Mouse (Mus musculus): Measurements from ENCODE around the gene Brsk2. TPM values are rescaled to one million over a fixed set of nuclear protein-coding genes. Genes with fewer than 3 reads are reported as not detected.
A peak's percentile ranks its signal among the peaks of the same experiment; 100 is the strongest.

Gene Brsk2
- total RNA-seq, 2 experiments from 2014 or later, result not detected

DNA sequence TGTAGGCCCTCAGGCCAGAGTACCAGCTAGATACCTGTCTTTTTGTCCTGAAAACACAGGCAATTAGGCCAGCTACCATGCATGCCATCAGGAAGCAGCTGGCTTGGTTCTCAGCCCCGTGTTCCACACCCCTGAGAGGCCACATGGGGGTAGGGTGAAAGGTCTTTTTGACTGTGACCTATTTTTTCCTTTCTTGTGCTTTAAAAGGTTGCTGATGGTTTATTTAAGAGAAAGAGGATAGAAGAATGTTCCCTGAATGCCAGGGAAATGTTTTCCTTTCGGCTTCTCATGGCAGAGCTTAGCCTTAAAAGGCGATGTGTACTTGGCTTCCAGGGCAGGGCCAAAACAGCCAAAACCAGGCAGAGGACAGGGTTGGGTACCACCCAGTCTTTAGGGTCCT is 71.3 kb downstream of the Brsk2 start:
- ATAC-seq (replicated peaks; ENCODE audit: poor library complexity, severe bottlenecking), result no peak

DNA sequence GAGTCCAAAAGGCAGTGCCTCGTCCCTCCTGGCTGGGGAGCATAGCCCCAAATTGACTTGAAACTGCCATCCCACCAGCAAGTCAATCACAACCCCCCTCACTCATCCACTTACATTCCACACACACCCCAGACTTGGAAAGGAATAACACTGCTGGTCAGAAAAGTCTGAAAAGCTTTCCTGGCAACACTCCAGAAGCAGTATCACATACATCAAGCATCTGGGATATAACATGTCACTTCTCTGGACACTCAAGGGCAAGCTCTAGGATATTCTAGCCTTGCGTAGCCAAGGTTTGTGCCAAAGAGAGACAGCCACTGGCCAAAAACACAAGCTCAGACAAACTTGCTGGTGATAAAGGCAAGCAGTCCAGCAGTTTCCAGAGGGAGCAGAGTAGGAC is 75.6 kb downstream of the Brsk2 start:
- no peak for ATAC-seq (replicated peaks; ENCODE audit: poor library complexity, severe bottlenecking)

DNA sequence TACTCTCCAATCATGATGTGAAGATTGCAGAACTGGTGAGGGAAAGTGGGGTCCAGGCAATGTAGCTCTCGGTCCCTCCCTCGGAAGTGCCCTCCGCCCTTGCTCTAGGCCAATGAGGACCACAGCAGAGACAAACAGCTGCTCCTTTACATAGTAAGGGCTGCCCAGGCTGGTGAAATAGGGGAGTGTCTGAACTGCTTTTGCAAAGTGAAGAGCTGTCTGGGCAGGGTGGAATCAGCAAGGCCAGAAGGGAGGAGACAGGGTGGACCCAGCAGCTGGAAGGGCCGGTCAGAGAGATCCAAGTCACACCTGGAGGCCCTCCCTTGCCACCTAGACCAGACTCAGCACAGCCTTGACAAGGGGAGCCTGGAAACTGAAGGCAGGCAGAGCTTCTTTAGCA is 76.4 kb downstream of the Brsk2 start:
- ATAC-seq (replicated peaks; ENCODE audit: poor library complexity, severe bottlenecking), result no peak

DNA sequence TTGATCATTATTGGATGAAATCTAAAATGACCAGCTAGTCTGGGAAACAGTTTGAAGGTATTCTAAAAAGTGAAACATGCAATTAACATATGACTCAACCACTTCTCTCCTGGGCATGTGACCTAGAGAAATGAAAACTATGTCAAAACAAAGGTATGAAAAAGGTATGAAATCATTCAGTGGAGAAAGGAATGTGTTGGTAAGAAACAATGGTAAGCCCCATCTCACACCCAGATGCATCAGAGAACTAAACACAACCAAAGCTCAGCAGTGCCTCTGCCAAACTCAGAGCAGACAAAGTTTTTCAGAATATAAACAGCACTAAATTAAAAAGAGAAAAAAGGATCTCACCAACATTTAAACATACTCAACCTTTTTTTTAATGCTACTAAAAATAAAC is 80.5 kb downstream of the Brsk2 start:
- ATAC-seq (replicated peaks; ENCODE audit: poor library complexity, severe bottlenecking), result no peak

DNA sequence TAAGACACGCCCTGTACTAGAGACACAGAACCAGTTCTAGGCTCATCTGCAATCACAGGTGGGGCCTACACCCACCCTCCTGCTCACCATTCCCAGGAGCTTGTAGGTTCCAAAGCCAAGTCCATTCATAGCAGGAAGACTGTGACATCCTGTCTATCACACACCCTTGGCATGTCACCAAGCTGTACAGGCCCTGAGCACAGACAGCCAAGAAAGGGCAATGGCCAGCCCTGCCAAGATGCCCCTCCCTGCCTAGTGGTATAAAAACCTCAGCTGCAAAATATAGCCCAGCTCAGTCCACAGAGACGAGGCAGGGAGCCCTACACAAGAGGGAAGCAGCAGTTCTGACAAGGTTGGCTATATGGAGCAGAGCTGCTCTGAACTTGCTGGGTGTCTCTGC is 84.6 kb downstream of the Brsk2 start:
- no peak for ATAC-seq (replicated peaks; ENCODE audit: poor library complexity, severe bottlenecking)

DNA sequence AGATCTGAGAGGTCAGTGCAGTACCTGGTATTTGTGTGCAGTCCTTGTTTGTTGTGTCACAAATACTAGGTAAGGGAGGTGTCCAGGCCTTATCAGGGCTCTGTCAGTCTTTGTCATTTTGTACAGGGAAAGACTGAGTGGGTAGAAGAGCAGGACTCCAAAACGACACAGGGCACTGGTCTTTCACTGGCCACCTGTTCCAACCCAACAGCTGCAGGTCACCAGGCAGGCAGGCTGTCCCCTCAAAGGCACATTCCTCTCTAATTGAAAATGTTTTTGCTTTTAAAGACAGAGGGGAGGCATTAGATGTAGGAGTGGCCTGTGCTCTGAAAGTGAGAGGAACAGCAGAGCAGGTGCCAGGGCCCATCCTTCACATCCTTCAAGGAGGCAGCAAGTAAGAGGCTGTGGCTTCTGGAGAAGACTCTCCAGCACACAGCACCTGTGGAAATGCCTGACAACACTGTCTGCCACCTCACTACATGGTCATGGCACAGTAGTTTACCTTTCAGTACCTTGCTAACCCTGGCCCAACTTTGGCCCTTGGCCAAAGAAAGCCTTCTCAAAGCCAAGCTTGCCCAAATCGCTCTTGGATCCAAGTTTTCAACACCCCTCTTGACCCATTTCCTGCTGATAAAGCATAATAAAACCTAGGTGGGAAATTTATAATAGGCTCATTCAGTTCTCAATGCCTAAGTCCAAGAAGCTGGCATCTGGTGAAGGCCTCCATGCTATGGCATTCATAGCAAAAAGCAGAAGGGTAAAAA is 85.7 kb downstream of the Brsk2 start:
- ATAC-seq (replicated peaks; ENCODE audit: poor library complexity, severe bottlenecking), result no peak

DNA sequence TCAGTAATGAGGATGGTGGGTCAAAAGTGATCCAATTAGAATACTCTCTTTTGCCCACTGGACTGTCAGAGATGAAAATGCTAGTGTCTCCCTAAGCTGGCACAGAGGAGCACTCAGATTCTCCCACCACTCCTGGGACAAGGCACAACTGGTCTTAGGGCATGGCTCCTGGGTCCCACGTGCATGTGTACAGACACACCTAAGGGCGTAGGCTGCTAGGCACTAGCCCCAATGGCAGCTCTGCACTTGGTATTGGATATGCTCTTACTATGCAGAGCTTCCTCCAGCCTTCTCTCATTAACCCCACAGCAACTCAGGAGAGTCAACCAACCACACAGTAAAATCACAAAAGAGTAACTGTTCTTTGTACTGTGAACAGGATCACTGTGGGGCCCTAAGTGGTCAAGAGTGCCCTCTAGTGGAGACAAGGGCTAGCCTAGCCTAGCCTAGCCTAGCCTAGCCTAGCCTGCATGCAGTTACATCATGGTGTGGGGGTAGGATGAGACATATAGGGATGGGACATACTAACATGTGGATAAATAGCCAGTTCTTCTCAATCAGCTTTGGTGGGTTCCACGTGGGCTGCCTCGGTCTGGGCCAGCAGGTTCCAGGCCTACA is 88.1 kb downstream of the Brsk2 start:
- ATAC-seq (replicated peaks; ENCODE audit: poor library complexity, severe bottlenecking), result peak; percentile 63

DNA sequence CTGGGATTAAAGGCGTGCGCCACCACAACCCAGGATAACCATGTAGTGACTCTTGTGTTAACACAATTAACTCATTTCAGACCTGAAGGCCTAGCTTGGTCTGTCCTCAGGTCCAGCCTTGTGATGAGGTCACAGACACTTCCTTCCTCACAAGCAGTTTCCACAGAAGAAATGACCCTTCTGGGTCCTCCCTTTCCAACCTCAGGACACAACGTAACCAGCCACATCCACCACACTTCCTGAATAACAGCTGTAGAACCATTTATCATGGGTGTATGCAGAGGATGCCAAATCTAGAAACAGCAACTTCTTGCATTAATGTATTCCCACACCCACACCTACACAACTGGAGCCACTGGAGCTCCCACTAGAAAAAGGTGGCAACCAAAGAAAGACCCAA is 91.2 kb downstream of the Brsk2 start:
- peak; percentile 91 for ATAC-seq (replicated peaks; ENCODE audit: poor library complexity, severe bottlenecking)

DNA sequence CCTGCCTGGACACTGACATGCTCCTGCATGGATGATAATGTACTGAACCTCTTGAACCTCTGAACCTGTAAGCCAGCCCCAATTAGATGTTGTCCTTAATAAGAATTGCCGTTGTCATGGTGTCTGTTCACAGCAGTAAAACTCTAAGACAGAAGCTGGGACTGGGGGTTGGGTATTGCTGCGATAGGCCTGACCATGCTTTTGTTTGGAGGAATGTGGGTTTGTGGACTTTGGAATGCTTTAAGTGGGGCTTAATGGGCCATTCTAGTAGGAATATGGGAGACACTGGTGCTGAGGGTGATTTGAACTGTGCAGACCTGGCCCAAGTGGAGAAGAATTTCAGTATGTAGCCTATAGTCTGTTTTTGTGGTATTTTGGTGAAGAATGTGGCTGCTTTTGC is 95.8 kb downstream of the Brsk2 start:
- no peak for ATAC-seq (replicated peaks; ENCODE audit: poor library complexity, severe bottlenecking)

DNA sequence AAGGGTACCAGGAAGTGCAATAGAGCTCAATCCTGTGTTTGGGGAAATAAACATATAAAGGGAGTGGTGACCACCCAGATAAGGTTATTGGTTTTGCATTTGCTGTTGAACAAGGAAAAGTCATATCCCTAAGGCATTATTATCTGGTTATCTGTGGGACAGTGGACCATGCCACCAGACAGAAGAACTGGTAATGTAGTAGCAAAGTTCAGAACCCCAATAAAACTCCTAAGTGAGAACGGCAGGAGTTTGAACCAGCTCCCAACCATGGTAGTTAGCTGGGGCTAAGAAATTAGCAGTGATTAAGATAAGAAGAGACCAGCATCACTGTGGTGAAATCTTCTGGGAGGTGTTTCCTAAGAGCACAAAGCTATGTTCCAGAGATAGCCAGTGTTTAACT is 96.4 kb downstream of the Brsk2 start:
- ATAC-seq (replicated peaks; ENCODE audit: poor library complexity, severe bottlenecking), result no peak

DNA sequence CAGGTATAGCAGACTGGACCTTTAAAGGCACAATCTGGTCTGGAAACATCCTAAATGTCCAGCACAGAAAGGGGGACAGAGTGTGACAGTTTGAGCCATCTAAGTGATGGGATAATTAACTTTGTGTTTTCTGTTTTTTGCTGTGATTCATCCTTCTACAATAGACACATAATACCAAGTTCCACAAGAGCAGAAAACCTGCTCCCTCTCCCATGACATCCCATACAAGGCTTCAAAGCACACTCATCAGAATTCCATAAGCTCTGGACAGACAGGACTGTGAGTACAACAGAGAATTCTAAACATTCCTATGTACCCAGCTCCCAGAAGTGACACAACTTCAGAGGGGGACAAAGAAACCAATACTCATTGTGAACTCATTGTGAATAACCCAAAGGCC is 101.0 kb downstream of the Brsk2 start:
- no peak for ATAC-seq (replicated peaks; ENCODE audit: poor library complexity, severe bottlenecking)

Other genes with a start within 250 kb of the Brsk2 start
- gene Muc5ac, start 160.8 kb upstream of the Brsk2 start, total RNA-seq (2014; fragmentation: Nextera tagmentation), result not detected in 2 replicates
- not detected in 2 replicates for gene Muc5ac, start 160.8 kb upstream of the Brsk2 start, total RNA-seq (2017)
- gene Muc5b, start 110.7 kb upstream of the Brsk2 start, total RNA-seq (2014; fragmentation: Nextera tagmentation), result 0.04 and 0.21 TPM in 2 replicates
- under 0.01 TPM in 2 replicates for gene Muc5b, start 110.7 kb upstream of the Brsk2 start, total RNA-seq (2017)
- gene Tollip, start 31.2 kb upstream of the Brsk2 start, total RNA-seq (2014; fragmentation: Nextera tagmentation), result 25.2 and 34.4 TPM in 2 replicates
- 21.1 and 28.3 TPM in 2 replicates for gene Tollip, start 31.2 kb upstream of the Brsk2 start, total RNA-seq (2017)
- 57.8 and 60.9 TPM in 2 replicates for gene Mob2, start 111.3 kb downstream of the Brsk2 start, total RNA-seq (2014; fragmentation: Nextera tagmentation)
- 51.2 and 63.4 TPM in 2 replicates for gene Mob2, start 111.3 kb downstream of the Brsk2 start, total RNA-seq (2017)
- not detected in 2 replicates for gene Dusp8, start 146.1 kb downstream of the Brsk2 start, total RNA-seq (2014; fragmentation: Nextera tagmentation)
- gene Dusp8, start 146.1 kb downstream of the Brsk2 start, total RNA-seq (2017), result not detected in 2 replicates
- gene Gm45618, start 171.0 kb downstream of the Brsk2 start, total RNA-seq (2014; fragmentation: Nextera tagmentation), result not detected in 2 replicates
- gene Gm45618, start 171.0 kb downstream of the Brsk2 start, total RNA-seq (2017), result not detected in 2 replicates
- gene Gm39115, start 186.3 kb downstream of the Brsk2 start, total RNA-seq (2014; fragmentation: Nextera tagmentation), result not detected in 2 replicates
- gene Gm39115, start 186.3 kb downstream of the Brsk2 start, total RNA-seq (2017), result not detected in 2 replicates
- gene Gm45337, start 194.9 kb downstream of the Brsk2 start, total RNA-seq (2014; fragmentation: Nextera tagmentation), result not detected in 2 replicates
- not detected in 2 replicates for gene Gm45337, start 194.9 kb downstream of the Brsk2 start, total RNA-seq (2017)
- gene Gm29735, start 207.4 kb downstream of the Brsk2 start, total RNA-seq (2014; fragmentation: Nextera tagmentation), result not detected in 2 replicates
- gene Gm29735, start 207.4 kb downstream of the Brsk2 start, total RNA-seq (2017), result not detected in 2 replicates
- not detected in 2 replicates for gene Gm4553, start 216.0 kb downstream of the Brsk2 start, total RNA-seq (2014; fragmentation: Nextera tagmentation)
- not detected in 2 replicates for gene Gm4553, start 216.0 kb downstream of the Brsk2 start, total RNA-seq (2017)
- gene Krtap5-2, start 226.3 kb downstream of the Brsk2 start, total RNA-seq (2014; fragmentation: Nextera tagmentation), result not detected in 2 replicates
- not detected in 2 replicates for gene Krtap5-2, start 226.3 kb downstream of the Brsk2 start, total RNA-seq (2017)
- gene Gm10153, start 240.6 kb downstream of the Brsk2 start, total RNA-seq (2014; fragmentation: Nextera tagmentation), result not detected in 2 replicates
- gene Gm10153, start 240.6 kb downstream of the Brsk2 start, total RNA-seq (2017), result not detected in 2 replicates

Data from granulocyte monocyte progenitor cell, adult 5-6 weeks (primary cell).